Comparison of ENCODE assay signal across 8 mouse cellular contexts in genomic region chr4:120666358-120667024, GRCm38 (mm10). TPM values are rescaled to one million over a fixed set of nuclear protein-coding genes. Genes with fewer than 3 reads are reported as not detected.
DNase-seq lines count a peak whose midpoint lies in the region; ATAC-seq and TF ChIP-seq lines count a peak whose summit lies in the region.

TSS of gene Cited4 (plus strand) at chr4:120666572.

- peak; percentile 87 for ATAC-seq in hindbrain, postnatal 0 days

- H3K4me1 ChIP-seq in hindbrain, postnatal 0 days (ENCODE audit: insufficient read depth, low read length): no peaks in the 10 kb centered on the region

- under 1% methylated on average over 50 of the region's 50 CpGs for WGBS in hindbrain, postnatal 0 days

- H3K9me3 ChIP-seq in hindbrain, postnatal 0 days (ENCODE audit: low read length): no peaks in the 10 kb centered on the region

- no peaks in the 10 kb centered on the region for H3K36me3 ChIP-seq in hindbrain, postnatal 0 days (ENCODE audit: insufficient read depth, low read length)

- TF ChIP-seq CTCF in hindbrain, postnatal 0 days (IDR thresholded peaks at IDR 0.05; ENCODE audit: low read depth): no peak

- H3K4me3 ChIP-seq in hindbrain, postnatal 0 days (ENCODE audit: low read length): peak within 1 kb of the TSS; percentile 55

- H3K27ac ChIP-seq in hindbrain, postnatal 0 days: peak within 1 kb of the TSS; percentile 56; the same call in 1 of the 2 replicates

- H3K9ac ChIP-seq in hindbrain, postnatal 0 days (replicated peaks; ENCODE audit: low read length): peak within 1 kb of the TSS; percentile 70

- DNase-seq in adrenal gland, adult (ENCODE audit: inconsistent age in 2 of 2, low spot score in 1 of 2): peak; percentile 91 to 97
- peak; percentile 96 for DNase-seq in embryo, embryonic 10 days (ENCODE audit: low spot score)
- DNase-seq in gastrocnemius, adult 8-10 months (ENCODE audit: low spot score in 2 of 2): peak; percentile 83 to 88
- peak; percentile 90 for DNase-seq in hindbrain, postnatal 0 days (ENCODE audit: low spot score)
- DNase-seq in left cerebral cortex, adult 18-20 months (ENCODE audit: low spot score in 2 of 2): peak; percentile 81 to 84
- peak; percentile 90 to 92 for DNase-seq in lung, postnatal 4 days
- DNase-seq in right cerebral cortex, adult 18-20 months: peak; percentile 89
- DNase-seq in urinary bladder, adult 2 months (ENCODE audit: low spot score): peak; percentile 76

- peak within 1 kb of the TSS; percentile 99 for H3K4me2 ChIP-seq in hindbrain, postnatal 0 days (ENCODE audit: low read depth, low read length)

- no peaks in the 10 kb centered on the region for H3K27me3 ChIP-seq in hindbrain, postnatal 0 days (ENCODE audit: insufficient read depth, low read length)

RNA-seq across cellular contexts. Expression of gene Cited4, which starts in this region (rescaled TPM):
- total RNA-seq in gastrocnemius, adult 8-10 months (2022): 10 to 100 TPM in 3 of 4 experiments, 1 to 10 TPM in 1; 6.1 to 27.5 (median 16.1) TPM
- total RNA-seq in hindbrain, postnatal 0 days (2014; rRNA removed): 11.1 and 11.7 TPM in 2 replicates
- polyA plus RNA-seq in hindbrain, postnatal 0 days (2015; fragmentation: Nextera tagmentation; extraction: Ambion mirVana): 5.3 and 5.4 TPM in 2 replicates
- 10 to 100 TPM; 13.1 to 16.5 TPM for total RNA-seq in left cerebral cortex, adult 18-20 months (2021)
- 7.3 and 9.1 TPM in 2 replicates for polyA plus RNA-seq in urinary bladder, adult 2 months (2012; rRNA removed)

Comparison
In these comparisons a context has a peak if more than half of its experiments do, and no peak if none do; other contexts are left out.
1. Peak in every context shown above with its lines: DNase-seq, ATAC-seq, H3K4me3 ChIP-seq and H3K27ac ChIP-seq.